Mouse (Mus musculus) neural tube, postnatal 0 days (tissue): ENCODE measurements around the gene Dnaja4. TPM values are rescaled to one million over a fixed set of nuclear protein-coding genes. Genes with fewer than 3 reads are reported as not detected.

ENCODE experiments used
- microRNA-seq: library from miRNA; unstranded; fragments of <30 nt; microRNA quantifications from one replicate; pipeline ENCODE4, GENCODE M21; 2016
- polyA plus RNA-seq: library from polyadenylated mRNA; unstranded; fragments of >200 nt; fragmentation: Nextera tagmentation; extraction: Ambion mirVana; gene quantifications from 2 replicates; pipeline ENCODE4 v1.2.1, GENCODE M21; 2015

Gene Dnaja4
- 9.9 and 10.2 TPM in 2 replicates for polyA plus RNA-seq

DNA sequence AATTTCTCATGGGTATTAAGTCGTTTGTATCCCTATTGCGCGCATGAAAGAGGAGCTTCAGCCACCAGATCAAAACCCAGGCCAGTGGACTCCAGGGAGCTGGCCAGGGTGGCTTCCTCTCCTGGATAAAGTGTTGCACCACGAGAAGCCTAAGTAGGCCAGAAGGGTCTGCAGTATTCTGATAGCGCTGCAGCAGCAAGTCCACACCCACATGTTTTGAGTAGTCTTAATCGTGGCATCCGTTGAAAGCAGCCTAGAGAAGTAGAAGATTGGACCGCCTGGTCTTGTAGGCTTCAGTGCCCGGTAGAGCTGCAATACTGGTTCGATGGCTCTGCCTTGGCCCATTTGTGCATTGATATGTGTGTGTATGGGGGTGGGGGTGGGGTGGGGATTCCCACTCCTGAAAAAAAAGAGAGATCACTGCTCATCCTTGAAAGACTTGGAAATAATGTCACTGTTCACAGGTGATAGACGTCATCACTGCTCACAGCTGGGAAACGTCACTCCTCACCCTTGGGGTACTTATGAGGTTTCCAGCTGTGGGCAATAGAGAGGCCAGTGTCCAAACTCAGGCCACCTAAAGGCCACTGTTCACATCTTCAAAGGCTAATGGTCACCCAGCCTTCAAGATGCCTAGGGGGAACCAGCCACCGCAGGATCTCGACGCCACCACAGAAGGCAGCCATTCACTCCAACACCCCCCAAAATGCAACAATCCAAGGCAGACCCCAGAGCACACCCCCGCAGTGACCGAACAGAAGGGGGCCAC lies at the start of gene Dnaja4:
Dnaja4 (plus strand) TSS at position 556 of the 769 bp plus-strand sequence.

DNA sequence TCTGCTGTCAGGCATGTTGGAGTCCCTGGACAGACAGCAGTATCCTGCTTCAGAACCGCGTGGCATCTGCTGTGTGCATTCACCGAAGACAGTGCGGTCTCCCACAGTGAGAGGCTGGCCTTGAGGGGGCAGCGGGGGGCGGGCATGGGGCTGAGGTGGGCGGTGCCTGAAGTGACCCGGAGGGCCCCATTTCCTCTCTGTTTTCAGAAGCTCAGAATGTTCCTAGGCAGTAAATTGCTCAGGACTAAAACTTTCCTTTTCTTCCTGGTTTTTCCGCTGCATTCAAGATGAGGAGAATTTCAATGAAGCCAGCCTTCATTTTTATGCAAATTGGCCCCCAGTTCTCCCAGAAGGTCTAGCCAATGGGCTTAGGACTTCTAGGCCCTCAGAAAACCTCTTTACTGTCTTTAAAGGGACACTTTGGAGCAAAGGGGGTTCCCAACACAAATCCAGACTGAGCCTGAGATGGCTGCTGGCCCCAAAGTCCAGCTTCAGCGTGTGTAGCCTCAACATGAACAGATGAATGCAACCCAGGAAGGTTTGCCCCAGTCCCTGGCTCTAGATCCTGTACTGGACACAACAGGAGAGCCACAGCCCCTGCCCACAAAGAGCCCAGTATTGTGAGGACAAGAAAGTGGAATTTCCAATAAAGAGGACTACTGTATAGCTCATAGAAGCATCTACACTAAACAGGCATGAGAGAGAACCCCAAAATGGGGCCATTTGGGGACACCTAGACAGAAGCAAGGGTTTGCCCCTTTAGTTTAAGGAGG lies 36.9 kb upstream of the Dnaja4 start, which contains the start of gene Acsbg1:
Acsbg1 (minus strand) TSS at position 266 of the 773 bp plus-strand sequence.

DNA sequence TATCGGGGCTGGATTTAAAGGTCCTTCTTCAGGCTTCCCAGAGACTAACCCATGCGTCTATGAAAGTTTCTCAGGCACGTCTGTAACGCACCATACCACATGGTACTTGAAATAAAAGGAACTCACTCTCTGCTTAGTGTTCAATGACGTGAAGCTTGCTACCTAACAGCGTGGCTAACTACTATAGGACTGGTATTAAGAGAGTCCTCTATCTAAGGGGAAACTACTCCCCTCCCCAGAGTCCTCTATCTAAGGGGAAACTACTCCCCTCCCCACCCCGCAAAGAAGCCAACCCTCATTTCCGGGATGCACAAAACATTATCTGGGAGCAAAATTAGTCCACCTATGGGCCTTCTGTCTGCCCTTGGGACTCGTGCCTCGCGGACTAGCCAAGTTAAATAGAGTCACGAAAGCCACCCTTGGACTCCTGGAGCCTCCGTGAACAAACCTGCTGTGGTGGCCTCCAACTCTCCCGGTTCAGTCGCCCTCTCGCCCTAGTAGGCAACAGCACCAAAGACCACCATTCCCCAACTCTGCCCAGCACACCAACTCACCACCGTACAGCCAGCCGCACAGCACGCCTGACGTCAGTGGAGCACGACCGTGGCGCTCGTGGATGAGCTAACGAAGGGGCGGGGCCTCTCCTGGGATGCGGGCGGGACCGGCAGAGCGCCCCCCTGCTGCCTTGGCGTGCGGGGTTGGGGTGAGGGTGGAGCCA lies 35.4 kb downstream of the Dnaja4 start, which contains the start of gene Wdr61:
Wdr61 (minus strand) TSS at position 599 of the 718 bp plus-strand sequence.

DNA sequence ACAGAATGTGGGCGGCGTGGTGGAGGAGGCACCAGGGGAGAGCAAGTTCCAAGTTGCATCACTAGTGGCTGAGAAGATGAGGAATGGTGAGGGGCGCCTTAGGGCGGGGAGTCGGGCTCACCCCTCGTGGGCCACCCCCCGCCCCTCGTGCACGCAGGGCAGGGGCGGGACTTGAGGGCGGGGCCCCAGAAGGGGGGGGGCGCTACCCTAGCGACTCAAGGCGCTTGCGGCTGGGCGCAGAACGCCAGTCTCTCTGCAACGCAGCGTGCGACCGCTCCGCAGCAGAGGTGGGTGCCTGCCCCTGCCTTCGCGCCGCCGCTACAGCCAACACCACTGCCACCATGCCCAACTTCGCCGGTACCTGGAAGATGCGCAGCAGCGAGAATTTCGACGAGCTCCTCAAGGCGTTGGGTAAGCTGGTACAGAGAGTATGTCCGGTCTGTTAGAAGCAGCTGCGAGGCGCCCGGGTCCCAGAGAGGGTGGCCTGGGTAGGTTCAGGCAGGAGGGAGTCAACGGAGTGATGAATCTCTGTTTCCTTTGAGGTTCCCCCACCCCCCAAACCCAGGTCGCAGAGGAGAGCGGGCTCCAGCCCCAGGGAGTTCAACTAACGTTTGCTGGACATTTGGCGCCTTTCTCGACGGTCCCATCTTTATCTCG lies 66.0 kb downstream of the Dnaja4 start, which contains the start of gene Crabp1:
Crabp1 (plus strand) TSS at position 188 of the 657 bp plus-strand sequence.

Small RNA genes lying within 50 kb of the gene (microRNA-seq; reads per million reads assigned to microRNA genes)
- not detected for gene Mir5710

Other genes with a start within 250 kb of the Dnaja4 start
- 49.7 and 57.1 TPM in 2 replicates for gene Dmxl2, start 197.2 kb upstream of the Dnaja4 start, polyA plus RNA-seq
- 0.17 TPM in 1 of 2 replicates, not detected in the other for gene Sh2d7, start 159.9 kb upstream of the Dnaja4 start, polyA plus RNA-seq
- gene Cib2, start 138.7 kb upstream of the Dnaja4 start, polyA plus RNA-seq = 99.5 TPM in 2 replicates
- gene Idh3a, start 112.5 kb upstream of the Dnaja4 start, polyA plus RNA-seq = 223 and 235 TPM in 2 replicates
- 82.2 and 94.1 TPM in 2 replicates for gene Acsbg1, start 37.0 kb upstream of the Dnaja4 start, polyA plus RNA-seq
- 74.1 and 76.4 TPM in 2 replicates for gene Wdr61, start 35.6 kb downstream of the Dnaja4 start, polyA plus RNA-seq
- 466 and 497 TPM in 2 replicates for gene Crabp1, start 65.9 kb downstream of the Dnaja4 start, polyA plus RNA-seq
- 17.3 and 18.7 TPM in 2 replicates for gene Ireb2, start 164.9 kb downstream of the Dnaja4 start, polyA plus RNA-seq
- gene Hykk, start 218.4 kb downstream of the Dnaja4 start, polyA plus RNA-seq = 1.8 and 2.0 TPM in 2 replicates